Mouse (Mus musculus) small intestine, adult 2 months (tissue): ENCODE data around the gene Slc29a3. TPM values are rescaled to one million over a fixed set of nuclear protein-coding genes. Genes with fewer than 3 reads are reported as not detected.
"Not testable (repeated sequence)": the region's sequence is repeated elsewhere in the genome, so short reads cannot be mapped to it uniquely, and the experiment has no call there.

Experiments used
- H3K27ac ChIP-seq: fragments of 200-500 bp; 2 replicates; pipeline ENCODE4 v1.5.1; 2012; ENCODE audit warnings: low read depth, low read length, control low read depth, inconsistent platforms; ENCODE audit not compliant: insufficient read depth
- H3K27me3 ChIP-seq: fragments of 200-500 bp; 2 replicates; pipeline ENCODE4 v1.6.1; 2012; ENCODE audit warnings: mild to moderate bottlenecking, moderate library complexity, low read length, inconsistent platforms; ENCODE audit not compliant: control insufficient read depth, insufficient read depth
- H3K36me3 ChIP-seq: fragments of 200-500 bp; 2 replicates; pipeline ENCODE4 v1.6.1; 2012; ENCODE audit warnings: mild to moderate bottlenecking, low read length, control low read depth, inconsistent platforms; ENCODE audit not compliant: control insufficient read depth, insufficient read depth
- H3K4me1 ChIP-seq: fragments of 200-500 bp; 2 replicates; pipeline ENCODE4 v1.6.1; 2012; ENCODE audit warnings: low read length, inconsistent platforms, mixed read lengths; ENCODE audit not compliant: control insufficient read depth, insufficient read depth, insufficient read length
- H3K4me3 ChIP-seq: fragments of 200-500 bp; 2 replicates; pipeline ENCODE4 v1.5.1; 2012; ENCODE audit warnings: low read depth, mild to moderate bottlenecking, control low read depth, inconsistent platforms, low read length, moderate library complexity
- CTCF ChIP-seq: fragments of 200-500 bp; IDR thresholded peaks from 2 replicates; pipeline ENCODE4 v1.5.1; 2012; ENCODE audit warnings: low read depth, mild to moderate bottlenecking, control low read depth, inconsistent platforms, low read length, moderate library complexity, mixed read lengths; ENCODE audit not compliant: insufficient replicate concordance, insufficient read length; ENCODE audit errors: extremely low read depth
- POLR2A ChIP-seq: fragments of 200-500 bp; IDR thresholded peaks from 2 replicates; pipeline ENCODE4 v1.6.1; 2012; ENCODE audit warnings: low read depth, mild to moderate bottlenecking, control low read depth, inconsistent platforms, low read length, moderate library complexity
- WGBS: fragments of 180-500 bp; shearing (Covaris S2); methylation state at CpG from one replicate; pipeline ENCODE4 v1.1.7; 2018; 5-methylcytosine and 5-hydroxymethylcytosine counted together
- polyA plus RNA-seq: library from polyadenylated mRNA; depleted of rRNA; stranded (reverse); fragments of >200 nt; gene quantifications from 2 replicates; pipeline ENCODE4 v1.2.3, GENCODE M21; 2012

Slc29a3 gene
- polyA plus RNA-seq, 1 experiment: 5.0 TPM

- no peak overlapping the region for H3K4me3 ChIP-seq
- H3K27ac ChIP-seq: no peak overlapping the region
- no peaks in the 10 kb centered on the region for H3K27me3 ChIP-seq
- no peaks in the 10 kb centered on the region for H3K36me3 ChIP-seq
- WGBS: 82% methylated on average over 6 of the region's 6 CpGs
- H3K4me1 ChIP-seq: no peaks in the 10 kb centered on the region
- TF ChIP-seq POLR2A (no peak), CTCF (no peak)
Measured at GRCm38 (mm10) chr10:60724496-60724895, 28.1 kb downstream of the Slc29a3 start.

- H3K4me3 ChIP-seq: no peak overlapping the region
- no peaks in the 10 kb centered on the region for H3K4me1 ChIP-seq
- H3K27me3 ChIP-seq: no peaks in the 10 kb centered on the region
- WGBS: 61% methylated on average over 1 of the region's 1 CpGs
- TF ChIP-seq POLR2A (no peak), CTCF (no peak)
- H3K27ac ChIP-seq: no peak overlapping the region
- no peaks in the 10 kb centered on the region for H3K36me3 ChIP-seq
Measured at GRCm38 (mm10) chr10:60723345-60723744, 29.2 kb downstream of the Slc29a3 start.

- Histone ChIP-seq H3K36me3 (no peaks in the 10 kb centered on the region), H3K4me3 (no peak overlapping the region), H3K27ac (no peak overlapping the region), H3K4me1 (no peaks in the 10 kb centered on the region), H3K27me3 (no peaks in the 10 kb centered on the region)
- TF ChIP-seq CTCF: no peak
- TF ChIP-seq POLR2A: no peak
- WGBS: 70% methylated on average over 12 of the region's 12 CpGs
Measured at GRCm38 (mm10) chr10:60721640-60722039, 31.0 kb downstream of the Slc29a3 start.

- Histone ChIP-seq H3K36me3 (peaks cover 5% of the 10 kb centered on the region; the same call in 1 of the 2 replicates), H3K27ac (no peak overlapping the region), H3K4me1 (no peaks in the 10 kb centered on the region), H3K27me3 (no peaks in the 10 kb centered on the region), H3K4me3 (no peak overlapping the region)
- TF ChIP-seq CTCF: no peak
- no peak for TF ChIP-seq POLR2A
- WGBS: 85% methylated on average over 5 of the region's 5 CpGs
Measured at GRCm38 (mm10) chr10:60720461-60720860, 32.1 kb downstream of the Slc29a3 start.

- no peak for TF ChIP-seq CTCF
- TF ChIP-seq POLR2A: no peak
- 88% methylated on average over 2 of the region's 2 CpGs for WGBS
- Histone ChIP-seq H3K27ac (no peak overlapping the region), H3K27me3 (no peaks in the 10 kb centered on the region), H3K4me1 (no peaks in the 10 kb centered on the region), H3K36me3 (peaks cover 10% of the 10 kb centered on the region; the same call in 1 of the 2 replicates), H3K4me3 (no peak overlapping the region)
Measured at GRCm38 (mm10) chr10:60718491-60718890, 34.1 kb downstream of the Slc29a3 start.

GRCm38 (mm10) chr10:60716449-60716848, 36.1 kb downstream of the Slc29a3 start:
- Histone ChIP-seq H3K36me3 (peaks cover 10% of the 10 kb centered on the region; the same call in 1 of the 2 replicates), H3K4me3 (no peak overlapping the region), H3K27ac (no peak overlapping the region), H3K27me3 (no peaks in the 10 kb centered on the region), H3K4me1 (no peaks in the 10 kb centered on the region)
- 79% methylated on average over 3 of the region's 3 CpGs for WGBS
- TF ChIP-seq CTCF (no peak), POLR2A (no peak)

- H3K36me3 ChIP-seq: peaks cover 10% of the 10 kb centered on the region; the same call in 1 of the 2 replicates
- not testable (repeated sequence) for H3K4me3 ChIP-seq, H3K4me1 ChIP-seq, H3K27me3 ChIP-seq, H3K27ac ChIP-seq
- 32% methylated on average over 8 of the region's 8 CpGs for WGBS
Measured at GRCm38 (mm10) chr10:60712299-60712698, 40.3 kb downstream of the Slc29a3 start.

- no peaks in the 10 kb centered on the region for H3K27me3 ChIP-seq
- no peak overlapping the region for H3K27ac ChIP-seq
- no peaks in the 10 kb centered on the region for H3K36me3 ChIP-seq
- 65% methylated on average over 5 of the region's 5 CpGs for WGBS
- TF ChIP-seq POLR2A (no peak), CTCF (no peak)
- no peak overlapping the region for H3K4me3 ChIP-seq
- no peaks in the 10 kb centered on the region for H3K4me1 ChIP-seq
Measured at GRCm38 (mm10) chr10:60708837-60709236, 43.8 kb downstream of the Slc29a3 start.
